Comparison of ENCODE assay signal across 13 mouse cellular contexts in the genomic region with DNA sequence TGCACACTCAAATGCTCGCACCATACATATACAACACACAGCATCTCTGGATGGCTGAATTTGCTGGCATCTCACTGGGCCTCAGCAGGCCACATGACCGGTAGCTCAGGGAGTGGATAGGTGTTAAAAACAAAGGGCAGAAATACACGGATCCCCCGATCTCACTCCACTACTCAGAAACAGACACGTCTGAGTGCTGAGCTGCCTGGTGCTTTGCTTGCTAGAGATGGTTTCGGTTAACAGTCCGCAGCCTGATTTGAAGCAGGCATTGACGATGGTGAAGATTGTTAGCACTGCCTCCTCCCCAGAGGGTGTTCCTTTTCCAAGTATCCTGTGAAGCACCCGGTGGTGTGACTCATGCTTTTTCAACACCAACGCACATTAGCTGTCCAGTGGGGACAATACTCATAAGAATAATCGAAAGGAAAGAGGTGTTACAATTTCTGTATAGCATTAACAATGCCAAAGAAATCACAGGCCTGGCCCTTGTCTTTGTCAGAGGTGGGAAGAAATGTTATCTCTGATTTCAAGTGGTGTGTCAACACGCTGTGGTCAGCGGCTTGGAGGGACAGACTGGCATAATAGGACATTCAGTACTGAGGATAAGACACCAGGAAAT.
DNase-seq lines count a peak whose midpoint lies in the region; ATAC-seq and TF ChIP-seq lines count a peak whose summit lies in the region.
"Had no signal": no experiment of that assay in that cellular context is flagged by ENCODE, and none has a peak within 500 bp of the region (broad histone marks: within the 10 kb centered on the region; RNA-seq: fewer than 3 reads in every experiment).

No protein-coding gene starts in this region.

- no peak overlapping the region for H3K4me3 ChIP-seq in lung, adult 2 months (replicated peaks; ENCODE audit: extremely low read depth, low read depth, low read length)
- 0 out of 2 replicates have a peak overlapping the region, but pooled peaks have one; percentile 2 for H3K4me3 ChIP-seq in heart, adult 2 months
- no peak overlapping the region for H3K4me3 ChIP-seq in forebrain, embryonic 15.5 days
- H3K4me3 ChIP-seq: erythroblast, embryonic 14.5 days; midbrain, embryonic 12.5 days had no signal

- peak; percentile 92 for TF ChIP-seq EP300 in heart, adult 2 months (IDR thresholded peaks at IDR 0.05; ENCODE audit: insufficient read depth, low read depth, low read length)

- H3K27ac ChIP-seq in heart, adult 2 months, result peak overlapping the region; percentile 39
- H3K27ac ChIP-seq in forebrain, embryonic 15.5 days (replicated peaks), result no peak overlapping the region
- H3K27ac ChIP-seq: liver, embryonic 14.5 days; midbrain, embryonic 12.5 days had no signal

- intact Hi-C loops in heart, adult 2 months (cut with DNase I), result loop anchor here (5.0 kb wide), 1 partner anchor 76 kb away; the partner anchor contains the start of gene Tnrc6a
- intact Hi-C loops in heart, postnatal 25 days (cut with DNase I), result loop anchor here (10.0 kb wide), 1 partner anchor 418 kb away; the partner anchor contains the start of gene Aqp8
- intact Hi-C loops in left cerebral cortex, postnatal 10 days (cut with DNase I), result no loop called here

- peak; percentile 14 for DNase-seq in lung, adult 2 months
- no peak for DNase-seq in lung, postnatal 4 days
- peak; percentile 35 to 55 for DNase-seq in heart, adult 2 months
- peak; percentile 19 for DNase-seq in heart, postnatal 25 days (ENCODE audit: low spot score)
- no peak for DNase-seq in neural tube, embryonic 10.5 days (ENCODE audit: extremely low spot score, low spot score)
- no peak for DNase-seq in left cerebral cortex, postnatal 10 days (ENCODE audit: extremely low spot score in 1 of 2, low spot score in 2 of 2)
- DNase-seq: kidney, postnatal 36 days; right cerebral cortex, postnatal 25 days; thymus, adult 18-20 months had no signal

- 48% methylated on average over 13 of the region's 13 CpGs for WGBS in lung, adult 2 months
- WGBS in heart, adult 2 months, result 13% methylated on average over 13 of the region's 13 CpGs
- 72% methylated on average over 13 of the region's 13 CpGs for WGBS in forebrain, embryonic 15.5 days

- ATAC-seq in forebrain, embryonic 15.5 days (replicated peaks), result no peak

- H3K4me1 ChIP-seq in lung, adult 2 months (ENCODE audit: control insufficient read depth, insufficient read depth, low read length), result no peaks in the 10 kb centered on the region
- peaks cover 3% of the 10 kb centered on the region; the same call in 1 of the 2 replicates for H3K4me1 ChIP-seq in heart, adult 2 months (ENCODE audit: control insufficient read depth, insufficient read depth, low read length)
- no peaks in the 10 kb centered on the region for H3K4me1 ChIP-seq in forebrain, embryonic 15.5 days
- H3K4me1 ChIP-seq: midbrain, embryonic 12.5 days had no signal

- H3K4me2 ChIP-seq in forebrain, embryonic 15.5 days (replicated peaks), result no peak overlapping the region
- H3K4me2 ChIP-seq: midbrain, embryonic 12.5 days had no signal

- H3K27me3 ChIP-seq in heart, adult 2 months (ENCODE audit: control insufficient read depth, insufficient read depth, low read length), result no peaks in the 10 kb centered on the region
- H3K27me3 ChIP-seq in forebrain, embryonic 15.5 days, result no peaks in the 10 kb centered on the region
- H3K27me3 ChIP-seq: midbrain, embryonic 12.5 days had no signal

- no peak for TF ChIP-seq CTCF in lung, adult 2 months (IDR thresholded peaks at IDR 0.05; ENCODE audit: insufficient read depth, low read length)
- TF ChIP-seq CTCF in heart, adult 2 months (IDR thresholded peaks at IDR 0.05), result no peak

- no peaks in the 10 kb centered on the region for H3K9me3 ChIP-seq in forebrain, embryonic 15.5 days
- H3K9me3 ChIP-seq: midbrain, embryonic 12.5 days had no signal

- peak overlapping the region; percentile 1; the same call in 1 of the 2 replicates for H3K9ac ChIP-seq in heart, adult 2 months (ENCODE audit: low read depth, low read length)
- no peak overlapping the region for H3K9ac ChIP-seq in forebrain, embryonic 15.5 days (replicated peaks)
- H3K9ac ChIP-seq: liver, embryonic 14.5 days; midbrain, embryonic 12.5 days had no signal

- H3K79me2 ChIP-seq in heart, adult 2 months (replicated peaks; ENCODE audit: control insufficient read depth, insufficient read depth, low read length), result no peaks in the 10 kb centered on the region

- TF ChIP-seq POLR2A in lung, adult 2 months (IDR thresholded peaks at IDR 0.05; ENCODE audit: borderline replicate concordance, extremely low read depth, low read depth, low read length), result no peak
- no peak for TF ChIP-seq POLR2A in heart, adult 2 months (IDR thresholded peaks at IDR 0.05; ENCODE audit: insufficient read depth, low read depth, low read length)

- no peaks in the 10 kb centered on the region for H3K36me3 ChIP-seq in heart, adult 2 months (ENCODE audit: control insufficient read depth, insufficient read depth, low read length)
- no peaks in the 10 kb centered on the region for H3K36me3 ChIP-seq in forebrain, embryonic 15.5 days
- H3K36me3 ChIP-seq: midbrain, embryonic 12.5 days had no signal

Comparison
In these comparisons a context has a peak if more than half of its experiments do, and no peak if none do; other contexts are left out.
1. DNase-seq: peak in lung, adult 2 months (single experiment), heart, adult 2 months (2 of 2) and heart, postnatal 25 days (single experiment); none in lung, postnatal 4 days (0 of 2), neural tube, embryonic 10.5 days (single experiment) and left cerebral cortex, postnatal 10 days (0 of 2).